Mouse (Mus musculus) heart, adult 18-20 months (tissue): Measurements from ENCODE around the gene Rad17. TPM values are rescaled to one million over a fixed set of nuclear protein-coding genes. Genes with fewer than 3 reads are reported as not detected.

ENCODE experiments used
- DNase-seq, 2 experiments: peaks; one replicate each; pipeline ENCODE4 v3.0.0; 2021 to 2022; ENCODE audit warnings: mixed read lengths in 1 of 2
- total RNA-seq, 2 experiments: library from RNA; stranded (reverse); gene quantifications; 2 replicates each; pipeline ENCODE4 v1.2.3; 2021

Rad17 gene
- total RNA-seq, 2 experiments from 2014 or later = 15.0 to 17.1 TPM

DNA sequence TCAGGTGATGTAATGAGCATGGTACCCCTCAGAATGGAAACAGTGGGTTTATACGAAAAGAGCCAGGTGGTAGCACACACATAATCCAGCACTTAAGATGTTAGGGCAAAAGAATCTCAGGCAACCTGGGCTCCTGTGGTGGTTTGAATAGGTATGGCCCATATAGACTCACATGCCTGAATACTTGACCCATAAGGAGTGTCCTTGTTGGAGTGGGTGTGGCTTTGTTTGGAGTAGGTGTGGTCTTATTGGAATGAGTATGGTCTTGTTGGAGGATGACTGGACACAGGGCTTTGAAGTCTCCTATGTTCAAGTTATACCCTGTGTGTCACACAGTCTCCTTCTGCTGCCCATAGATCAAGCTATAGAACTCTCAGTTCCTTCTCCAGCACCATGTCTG is 82.5 kb downstream of the Rad17 start:
- no peak for DNase-seq

Other genes with a start within 250 kb of the Rad17 start
- under 1 TPM; 0.07 to 0.18 TPM for gene Naip1, start 198.2 kb downstream of the Rad17 start, total RNA-seq
- 10 to 100 TPM; 21.7 to 21.9 TPM for gene Gtf2h2, start 158.5 kb downstream of the Rad17 start, total RNA-seq
- gene Ocln, start 98.3 kb downstream of the Rad17 start, total RNA-seq = under 1 TPM; 0.57 to 0.87 TPM
- under 1 TPM; 0.42 to 0.57 TPM for gene Marveld2, start 34.1 kb downstream of the Rad17 start, total RNA-seq
- gene Ak6, start 72 bp downstream of the Rad17 start, total RNA-seq = 10 to 100 TPM; 59.8 to 63.5 TPM
- 10 to 100 TPM in 1 of 2 experiments, 1 to 10 TPM in 1; 9.6 to 18.1 TPM for gene Taf9, start 528 bp upstream of the Rad17 start, total RNA-seq
- under 1 TPM; 0.17 to 0.46 TPM for gene Ccdc125, start 18.7 kb upstream of the Rad17 start, total RNA-seq
- 10 to 100 TPM; 21.3 to 22.2 TPM for gene Cdk7, start 79.9 kb upstream of the Rad17 start, total RNA-seq
- 100 to 1,000 TPM; 165 to 196 TPM for gene Mrps36, start 93.6 kb upstream of the Rad17 start, total RNA-seq
- gene Cenph, start 124.8 kb upstream of the Rad17 start, total RNA-seq = not detected
- gene Ccnb1, start 135.5 kb upstream of the Rad17 start, total RNA-seq = 1 to 10 TPM in 1 of 2 experiments, under 1 TPM in 1; 0.57 to 1.1 TPM
- 10 to 100 TPM; 20.1 to 21.8 TPM for gene Slc30a5, start 182.4 kb upstream of the Rad17 start, total RNA-seq